Comparison of ENCODE assay signal across 21 mouse cellular contexts in the genomic region with DNA sequence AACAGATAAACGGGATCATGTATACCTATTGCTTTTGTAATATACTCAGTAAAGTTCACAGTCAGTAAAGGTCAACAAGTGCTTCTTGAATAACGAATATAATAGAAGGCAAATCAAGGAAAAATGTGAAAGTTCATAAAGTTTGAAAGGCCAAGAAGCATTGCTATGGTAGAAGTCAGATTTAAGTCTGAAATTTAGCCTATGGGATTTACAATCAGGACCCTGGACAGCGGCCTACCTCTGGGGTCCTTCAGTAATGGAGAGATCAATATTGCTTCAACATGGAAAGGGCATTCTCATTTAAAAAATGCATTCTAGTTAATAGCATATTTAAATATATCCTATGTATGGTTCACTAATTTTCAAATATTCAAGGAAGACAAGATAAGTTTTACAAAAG. TPM values are rescaled to one million over a fixed set of nuclear protein-coding genes. Genes with fewer than 3 reads are reported as not detected.
DNase-seq lines count a peak whose midpoint lies in the region; ATAC-seq and TF ChIP-seq lines count a peak whose summit lies in the region.
"Had no signal": no experiment of that assay in that cellular context is flagged by ENCODE, and none has a peak within 500 bp of the region (broad histone marks: within the 10 kb centered on the region; RNA-seq: fewer than 3 reads in every experiment).

No protein-coding gene starts in this region.

- intact Hi-C loops in gastrocnemius, adult 2 months (cut with DNase I): no loop called here

- no peaks in the 10 kb centered on the region for H3K27me3 ChIP-seq in midbrain, embryonic 14.5 days (ENCODE audit: control insufficient read depth, insufficient read depth, low read length)
- H3K27me3 ChIP-seq in midbrain, embryonic 15.5 days (replicated peaks): no peaks in the 10 kb centered on the region
- H3K27me3 ChIP-seq: embryonic facial prominence, embryonic 12.5 days; hindbrain, embryonic 15.5 days; Patski had no signal

- no peak for ATAC-seq in midbrain, embryonic 14.5 days (ENCODE audit: low FRiP score, low TSS enrichment)
- no peak for ATAC-seq in midbrain, embryonic 15.5 days (replicated peaks)
- ATAC-seq in megakaryocyte progenitor cell, adult 5-6 weeks (replicated peaks; ENCODE audit: poor library complexity): no peak
- ATAC-seq: forebrain, postnatal 0 days; intestine, embryonic 16.5 days; liver, postnatal 0 days; midbrain, embryonic 16.5 days; Patski had no signal

- no peaks in the 10 kb centered on the region for H3K36me3 ChIP-seq in midbrain, embryonic 14.5 days (ENCODE audit: control insufficient read depth, insufficient read depth, low read length)
- no peaks in the 10 kb centered on the region for H3K36me3 ChIP-seq in midbrain, embryonic 15.5 days (replicated peaks)
- H3K36me3 ChIP-seq: embryonic facial prominence, embryonic 12.5 days; hindbrain, embryonic 15.5 days had no signal

- WGBS in midbrain, embryonic 14.5 days: 59% methylated on average over 3 of the region's 3 CpGs
- WGBS in midbrain, embryonic 15.5 days: 57% methylated on average over 3 of the region's 3 CpGs

- H3K4me2 ChIP-seq in midbrain, embryonic 14.5 days (ENCODE audit: low read length): no peak overlapping the region
- no peak overlapping the region for H3K4me2 ChIP-seq in midbrain, embryonic 15.5 days
- H3K4me2 ChIP-seq: embryonic facial prominence, embryonic 12.5 days; hindbrain, embryonic 15.5 days had no signal

- DNase-seq in embryo, embryonic 10 days (ENCODE audit: low spot score): peak; percentile 13
- DNase-seq in embryo, embryonic 9.5 days (ENCODE audit: extremely low spot score): no peak
- peak; percentile 13 for DNase-seq in midbrain, embryonic 14.5 days
- DNase-seq in embryo, embryonic 11.5 days (ENCODE audit: low read depth, low spot score): peak; percentile 8
- DNase-seq in urinary bladder, postnatal 10 days (ENCODE audit: low spot score): no peak
- DNase-seq in gastrocnemius, adult 2 months: no peak
- DNase-seq: cerebellum, adult 9-11 months; forebrain, postnatal 0 days; gastrocnemius, postnatal 14 days; kidney, postnatal 25 days; liver; liver, postnatal 0 days; lung, postnatal 36 days; right cerebral cortex, postnatal 14 days had no signal

- H3K9ac ChIP-seq in midbrain, embryonic 14.5 days (replicated peaks; ENCODE audit: low read length): no peak overlapping the region
- H3K9ac ChIP-seq in midbrain, embryonic 15.5 days: no peak overlapping the region
- H3K9ac ChIP-seq: embryonic facial prominence, embryonic 12.5 days; forebrain, postnatal 0 days; hindbrain, embryonic 15.5 days; liver, postnatal 0 days had no signal

- no peak for TF ChIP-seq CTCF in gastrocnemius, adult 2 months (IDR thresholded peaks at IDR 0.05)

- H3K9me3 ChIP-seq in midbrain, embryonic 14.5 days (ENCODE audit: control insufficient read depth, low read length): peaks cover 2% of the 10 kb centered on the region; the same call in 1 of the 2 replicates
- no peaks in the 10 kb centered on the region for H3K9me3 ChIP-seq in midbrain, embryonic 15.5 days
- H3K9me3 ChIP-seq: embryonic facial prominence, embryonic 12.5 days; hindbrain, embryonic 15.5 days had no signal

- no peaks in the 10 kb centered on the region for H3K4me1 ChIP-seq in midbrain, embryonic 14.5 days (ENCODE audit: control insufficient read depth, insufficient read depth, low read length)
- no peaks in the 10 kb centered on the region for H3K4me1 ChIP-seq in midbrain, embryonic 15.5 days
- H3K4me1 ChIP-seq: embryonic facial prominence, embryonic 12.5 days; hindbrain, embryonic 15.5 days had no signal

- no peak overlapping the region for H3K27ac ChIP-seq in midbrain, embryonic 14.5 days (replicated peaks; ENCODE audit: low read depth, low read length)
- H3K27ac ChIP-seq in midbrain, embryonic 15.5 days: no peak overlapping the region
- H3K27ac ChIP-seq in gastrocnemius, adult 2 months: no peak overlapping the region
- H3K27ac ChIP-seq: embryonic facial prominence, embryonic 12.5 days; hindbrain, embryonic 15.5 days had no signal

- no peak overlapping the region for H3K4me3 ChIP-seq in midbrain, embryonic 14.5 days (replicated peaks; ENCODE audit: low read depth, low read length)
- no peak overlapping the region for H3K4me3 ChIP-seq in midbrain, embryonic 15.5 days
- H3K4me3 ChIP-seq in gastrocnemius, adult 2 months: no peak overlapping the region
- H3K4me3 ChIP-seq: embryonic facial prominence, embryonic 12.5 days; hindbrain, embryonic 15.5 days had no signal

RNA-seq across cellular contexts. Expression of a gene that starts 24.1 kb away (rescaled TPM):
- 4.5 and 5.9 TPM in 2 replicates for polyA plus RNA-seq in midbrain, embryonic 14.5 days (2014; fragmentation: Nextera tagmentation; extraction: Ambion mirVana)
- 6.5 TPM in 2 replicates for polyA plus RNA-seq in midbrain, embryonic 15.5 days (2015; fragmentation: Nextera tagmentation; extraction: Ambion mirVana)
- not detected in 2 replicates for total RNA-seq in megakaryocyte progenitor cell, adult 5-6 weeks (2015)
- not detected in 2 replicates for total RNA-seq in megakaryocyte progenitor cell, adult 5-6 weeks (2017)
- total RNA-seq in gastrocnemius, adult 2 months (2021): 10 to 100 TPM; 60.7 to 78.2 TPM
- polyA plus RNA-seq: Patski had no signal

Comparison
In these comparisons a context has a peak if more than half of its experiments do, and no peak if none do; other contexts are left out.
1. DNase-seq: peak in embryo, embryonic 10 days (single experiment), midbrain, embryonic 14.5 days (single experiment) and embryo, embryonic 11.5 days (single experiment); none in embryo, embryonic 9.5 days (single experiment), urinary bladder, postnatal 10 days (single experiment) and gastrocnemius, adult 2 months (single experiment).
2. RNA of a gene that starts 24.1 kb away (total RNA-seq): 60.7 to 78.2 TPM in gastrocnemius, adult 2 months; not detected in megakaryocyte progenitor cell, adult 5-6 weeks; every median in the first group is over 10 times any median in the second.